Mouse (Mus musculus): ENCODE data around the gene Glg1. TPM values are rescaled to one million over a fixed set of nuclear protein-coding genes. Genes with fewer than 3 reads are reported as not detected.

The Glg1 gene
- polyA plus RNA-seq, 1 experiment from 2014 or later = 109 TPM

GRCm38 (mm10) chr8:111246287-111246830, 12.7 kb downstream of the Glg1 start:
- no peaks in the 10 kb centered on the region for H3K9me3 ChIP-seq (replicated peaks)
- no peak overlapping the region for H3K27ac ChIP-seq
- 83% methylated on average over 4 of the region's 4 CpGs for WGBS
- no peaks in the 10 kb centered on the region for H3K4me1 ChIP-seq
- no peak for ATAC-seq (ENCODE audit: low FRiP score)
- no peaks in the 10 kb centered on the region for H3K27me3 ChIP-seq
- H3K4me3 ChIP-seq = no peak overlapping the region
- no peak overlapping the region for H3K9ac ChIP-seq
- no peaks in the 10 kb centered on the region for H3K36me3 ChIP-seq
- no peak overlapping the region for H3K4me2 ChIP-seq (replicated peaks)

- no peaks in the 10 kb centered on the region for H3K9me3 ChIP-seq (replicated peaks)
- no peak overlapping the region for H3K4me2 ChIP-seq (replicated peaks)
- no peaks in the 10 kb centered on the region for H3K27me3 ChIP-seq
- no peaks in the 10 kb centered on the region for H3K4me1 ChIP-seq
- WGBS = 83% methylated on average over 3 of the region's 3 CpGs
- H3K36me3 ChIP-seq = no peaks in the 10 kb centered on the region
- no peak for ATAC-seq (ENCODE audit: low FRiP score)
- H3K27ac ChIP-seq = no peak overlapping the region
- no peak overlapping the region for H3K9ac ChIP-seq
- no peak overlapping the region for H3K4me3 ChIP-seq
These were observed 21.7 kb downstream of the Glg1 start for GRCm38 (mm10) chr8:111237301-111237700.

- H3K27ac ChIP-seq = no peak overlapping the region
- H3K9ac ChIP-seq = no peak overlapping the region
- no peaks in the 10 kb centered on the region for H3K27me3 ChIP-seq
- no peak for ATAC-seq (ENCODE audit: low FRiP score)
- 89% methylated on average over 2 of the region's 2 CpGs for WGBS
- H3K4me3 ChIP-seq = no peak overlapping the region
- no peaks in the 10 kb centered on the region for H3K4me1 ChIP-seq
- H3K9me3 ChIP-seq (replicated peaks) = no peaks in the 10 kb centered on the region
- no peak overlapping the region for H3K4me2 ChIP-seq (replicated peaks)
- H3K36me3 ChIP-seq = no peaks in the 10 kb centered on the region
These were observed 25.3 kb downstream of the Glg1 start for GRCm38 (mm10) chr8:111233730-111234129.

DNA sequence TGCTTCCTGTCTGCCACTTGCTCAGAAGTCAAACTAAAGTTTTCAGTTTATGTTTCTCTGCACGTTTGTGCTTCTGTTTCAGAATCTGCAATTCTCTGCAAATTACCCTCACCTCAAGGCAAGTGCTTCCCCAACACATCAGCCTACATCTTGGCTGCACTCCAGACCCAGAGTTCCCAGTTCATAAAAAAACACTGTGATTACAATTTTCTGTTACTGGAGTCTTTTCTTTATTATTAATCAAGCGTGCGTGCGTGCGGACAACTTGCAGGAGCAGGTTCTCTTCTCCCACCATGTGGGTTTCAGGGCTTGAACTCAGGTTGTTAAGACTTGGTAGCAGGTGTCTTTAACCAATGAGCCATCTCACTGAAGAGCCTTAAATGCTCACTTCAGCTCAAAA, 34.9 kb downstream of the Glg1 start:
- no peak for ATAC-seq (ENCODE audit: low FRiP score)
- no peak overlapping the region for H3K4me2 ChIP-seq (replicated peaks)
- no peaks in the 10 kb centered on the region for H3K9me3 ChIP-seq (replicated peaks)
- H3K9ac ChIP-seq = no peak overlapping the region
- no peaks in the 10 kb centered on the region for H3K36me3 ChIP-seq
- no peaks in the 10 kb centered on the region for H3K27me3 ChIP-seq
- 76% methylated on average over 5 of the region's 5 CpGs for WGBS
- no peak overlapping the region for H3K27ac ChIP-seq
- no peaks in the 10 kb centered on the region for H3K4me1 ChIP-seq
- H3K4me3 ChIP-seq = no peak overlapping the region

GRCm38 (mm10) chr8:111218107-111218506, 40.9 kb downstream of the Glg1 start:
- no peak overlapping the region for H3K4me2 ChIP-seq (replicated peaks)
- no peaks in the 10 kb centered on the region for H3K27me3 ChIP-seq
- no peaks in the 10 kb centered on the region for H3K36me3 ChIP-seq
- no peaks in the 10 kb centered on the region for H3K4me1 ChIP-seq
- WGBS = 68% methylated on average over 3 of the region's 3 CpGs
- H3K9me3 ChIP-seq (replicated peaks) = no peaks in the 10 kb centered on the region
- no peak overlapping the region for H3K9ac ChIP-seq
- no peak overlapping the region for H3K27ac ChIP-seq
- no peak for ATAC-seq (ENCODE audit: low FRiP score)
- H3K4me3 ChIP-seq = no peak overlapping the region

DNA sequence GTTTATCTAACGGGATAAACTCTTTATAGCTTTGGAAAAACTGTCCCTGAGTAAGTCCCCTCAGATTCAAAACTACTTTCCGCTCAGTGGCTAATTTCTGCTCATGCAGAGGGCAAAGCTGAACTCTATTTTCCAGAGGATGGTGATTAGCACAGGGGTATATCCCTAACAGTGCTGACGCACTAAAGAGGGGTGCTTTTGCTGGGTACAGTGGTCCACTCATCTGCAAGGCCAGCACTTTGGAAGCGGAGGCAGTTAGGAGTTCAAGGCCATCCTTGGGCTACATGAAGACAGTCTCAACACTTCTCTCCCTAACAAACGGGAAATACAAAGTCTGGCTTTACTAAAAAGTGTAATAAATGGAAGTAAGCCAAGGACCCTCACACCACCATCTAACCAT, 45.6 kb downstream of the Glg1 start:
- Histone ChIP-seq H3K27me3 (no peaks in the 10 kb centered on the region), H3K36me3 (no peaks in the 10 kb centered on the region), H3K27ac (no peak overlapping the region), H3K4me1 (no peaks in the 10 kb centered on the region), H3K4me3 (no peak overlapping the region), H3K4me2 (replicated peaks) (no peak overlapping the region), H3K9me3 (replicated peaks) (no peaks in the 10 kb centered on the region), H3K9ac (no peak overlapping the region)
- 92% methylated on average over 5 of the region's 5 CpGs for WGBS
- ATAC-seq (ENCODE audit: low FRiP score) = no peak

DNA sequence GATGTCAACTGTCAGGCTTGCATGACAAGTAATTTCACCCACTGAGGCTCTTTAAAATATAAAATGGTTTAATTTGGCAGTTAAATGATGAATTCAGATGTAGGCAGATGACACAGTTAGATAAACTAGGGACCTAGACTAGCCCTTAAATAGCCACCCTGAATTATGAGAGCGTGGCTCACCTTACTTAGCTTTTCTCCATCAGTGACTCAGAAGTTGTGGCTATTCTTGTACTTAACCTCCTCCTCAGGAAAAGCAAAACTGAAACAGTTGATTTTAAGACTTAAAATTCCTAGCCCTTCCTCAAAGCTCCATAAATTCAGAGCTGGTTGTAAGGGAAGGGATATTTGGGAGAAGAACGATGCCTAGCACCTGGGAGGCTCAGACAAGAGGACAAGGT, 47.8 kb downstream of the Glg1 start:
- no peaks in the 10 kb centered on the region for H3K4me1 ChIP-seq
- H3K27me3 ChIP-seq = no peaks in the 10 kb centered on the region
- H3K4me3 ChIP-seq = no peak overlapping the region
- ATAC-seq (ENCODE audit: low FRiP score) = no peak
- 93% methylated on average over 2 of the region's 2 CpGs for WGBS
- H3K4me2 ChIP-seq (replicated peaks) = no peak overlapping the region
- no peaks in the 10 kb centered on the region for H3K36me3 ChIP-seq
- H3K9ac ChIP-seq = no peak overlapping the region
- H3K9me3 ChIP-seq (replicated peaks) = no peaks in the 10 kb centered on the region
- H3K27ac ChIP-seq = no peak overlapping the region

DNA sequence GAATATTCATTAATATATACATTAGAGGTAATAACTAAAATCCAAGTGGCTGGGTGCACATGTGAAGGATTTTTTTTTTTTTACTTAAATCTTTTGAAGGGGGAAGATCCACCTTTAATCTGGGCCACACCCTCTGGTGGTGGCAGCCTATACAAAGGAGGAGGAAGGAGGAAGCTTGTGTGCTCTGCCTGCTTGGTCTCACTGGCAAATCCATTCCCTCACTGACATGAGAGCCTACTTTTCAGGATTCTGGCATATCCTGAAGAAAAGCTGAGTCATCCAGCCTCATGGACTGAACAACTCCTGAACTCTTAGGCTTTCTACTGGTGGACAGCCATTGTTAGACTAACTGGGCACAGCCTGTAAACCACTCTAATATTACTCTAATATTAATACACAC, 49.1 kb downstream of the Glg1 start:
- Histone ChIP-seq H3K4me2 (replicated peaks) (no peak overlapping the region), H3K27ac (no peak overlapping the region), H3K4me1 (no peaks in the 10 kb centered on the region), H3K9ac (no peak overlapping the region), H3K9me3 (replicated peaks) (no peaks in the 10 kb centered on the region), H3K36me3 (no peaks in the 10 kb centered on the region), H3K27me3 (no peaks in the 10 kb centered on the region), H3K4me3 (no peak overlapping the region)
- ATAC-seq (ENCODE audit: low FRiP score) = no peak

DNA sequence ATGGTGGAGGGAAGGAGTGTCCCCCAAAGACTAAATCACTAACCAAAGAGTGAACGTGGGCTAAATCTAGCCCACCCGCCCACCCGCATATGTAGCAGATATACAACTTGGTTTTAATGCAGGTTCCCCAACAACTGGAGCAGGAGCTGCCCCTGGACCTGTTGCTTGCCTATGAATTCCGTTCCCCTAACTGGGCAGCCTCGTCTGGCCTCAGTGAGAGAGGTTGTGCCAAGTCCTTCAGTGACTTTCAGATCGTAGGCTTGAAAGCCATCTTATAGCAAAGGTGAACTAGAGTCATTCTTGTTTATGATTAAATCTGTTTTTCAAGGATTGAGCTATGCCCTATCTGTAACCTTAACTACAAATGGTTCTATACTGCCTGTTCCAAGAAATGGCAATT, 52.7 kb downstream of the Glg1 start:
- Histone ChIP-seq H3K27ac (no peak overlapping the region), H3K9ac (no peak overlapping the region), H3K36me3 (no peaks in the 10 kb centered on the region), H3K4me3 (no peak overlapping the region), H3K4me1 (no peaks in the 10 kb centered on the region), H3K4me2 (replicated peaks) (no peak overlapping the region), H3K27me3 (no peaks in the 10 kb centered on the region), H3K9me3 (replicated peaks) (no peaks in the 10 kb centered on the region)
- WGBS = 85% methylated on average over 6 of the region's 6 CpGs
- no peak for ATAC-seq (ENCODE audit: low FRiP score)

DNA sequence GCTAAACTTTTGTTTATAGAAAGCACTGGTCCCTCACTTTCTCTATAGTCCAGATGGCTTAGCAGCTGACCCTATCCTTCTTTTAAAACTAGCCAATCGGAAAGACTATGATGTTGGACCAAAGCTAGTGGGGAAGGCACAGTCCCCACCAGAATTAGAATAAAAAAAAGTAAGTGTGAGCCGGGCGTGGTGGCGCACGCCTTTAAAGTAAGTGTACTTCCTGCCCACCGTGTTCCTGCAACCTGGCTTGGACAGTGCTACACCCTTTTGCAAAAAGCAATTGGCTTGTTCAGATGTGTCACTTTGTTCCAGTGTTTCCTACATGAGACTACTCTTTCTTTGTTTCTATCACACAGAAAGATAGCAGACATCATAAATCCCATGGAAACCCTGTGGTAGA, 54.0 kb downstream of the Glg1 start:
- no peak overlapping the region for H3K9ac ChIP-seq
- H3K27me3 ChIP-seq = no peaks in the 10 kb centered on the region
- no peaks in the 10 kb centered on the region for H3K9me3 ChIP-seq (replicated peaks)
- H3K4me3 ChIP-seq = no peak overlapping the region
- no peaks in the 10 kb centered on the region for H3K36me3 ChIP-seq
- H3K4me2 ChIP-seq (replicated peaks) = no peak overlapping the region
- ATAC-seq (ENCODE audit: low FRiP score) = no peak
- no peak overlapping the region for H3K27ac ChIP-seq
- WGBS = 95% methylated on average over 6 of the region's 6 CpGs
- H3K4me1 ChIP-seq = no peaks in the 10 kb centered on the region

DNA sequence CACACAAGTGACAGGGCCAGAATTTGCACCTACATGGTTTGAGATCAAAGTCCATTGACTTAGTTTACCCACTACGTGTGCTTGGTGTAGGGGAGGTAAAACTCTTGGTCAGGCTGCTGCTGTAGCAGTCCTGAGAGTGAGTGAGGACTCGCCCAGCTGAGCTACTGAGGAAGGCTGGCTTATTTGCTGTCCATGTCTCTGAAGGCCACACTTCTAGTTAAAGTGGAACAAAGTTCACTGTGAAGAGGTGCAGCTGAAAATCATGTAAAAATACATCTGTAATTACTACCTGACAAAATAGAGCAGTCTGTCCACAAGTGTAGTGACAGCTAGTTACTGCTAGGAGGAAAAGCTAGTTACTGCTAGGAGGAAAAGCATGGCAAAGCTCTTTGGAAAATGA, 55.7 kb downstream of the Glg1 start:
- H3K36me3 ChIP-seq = no peaks in the 10 kb centered on the region
- no peak overlapping the region for H3K27ac ChIP-seq
- no peaks in the 10 kb centered on the region for H3K27me3 ChIP-seq
- H3K4me2 ChIP-seq (replicated peaks) = no peak overlapping the region
- ATAC-seq (ENCODE audit: low FRiP score) = no peak
- no peak overlapping the region for H3K9ac ChIP-seq
- H3K4me1 ChIP-seq = no peaks in the 10 kb centered on the region
- H3K4me3 ChIP-seq = no peak overlapping the region
- 88% methylated on average over 2 of the region's 2 CpGs for WGBS
- no peaks in the 10 kb centered on the region for H3K9me3 ChIP-seq (replicated peaks)

GRCm38 (mm10) chr8:111197966-111198365, 61.0 kb downstream of the Glg1 start:
- Histone ChIP-seq H3K36me3 (peaks cover 37% of the 10 kb centered on the region), H3K27ac (no peak overlapping the region), H3K4me2 (replicated peaks) (no peak overlapping the region), H3K9ac (no peak overlapping the region), H3K4me3 (no peak overlapping the region), H3K9me3 (replicated peaks) (no peaks in the 10 kb centered on the region), H3K27me3 (no peaks in the 10 kb centered on the region), H3K4me1 (no peaks in the 10 kb centered on the region)
- no peak for ATAC-seq (ENCODE audit: low FRiP score)
- WGBS = 98% methylated on average over 3 of the region's 3 CpGs

DNA sequence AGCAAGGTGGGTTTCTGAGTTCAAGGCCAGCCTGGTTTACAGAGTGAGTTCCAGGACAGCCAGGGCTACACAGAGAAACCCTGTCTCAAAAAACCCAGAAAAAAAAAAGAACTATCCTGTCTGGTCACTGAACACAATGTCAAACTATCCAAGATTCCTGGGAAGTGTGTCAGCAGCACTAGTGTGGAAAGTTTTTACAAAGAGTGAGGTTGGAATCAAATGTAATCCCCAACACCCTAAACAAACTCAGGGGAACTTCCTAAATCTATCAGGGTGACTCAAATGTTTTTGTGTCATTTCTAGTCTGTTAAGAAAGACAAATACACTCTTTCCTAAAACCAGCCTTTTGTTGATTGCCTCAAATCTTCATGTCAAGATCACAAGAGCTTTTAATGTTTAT, 62.8 kb downstream of the Glg1 start:
- no peak overlapping the region for H3K9ac ChIP-seq
- peaks cover 49% of the 10 kb centered on the region for H3K36me3 ChIP-seq
- H3K4me3 ChIP-seq = no peak overlapping the region
- H3K4me1 ChIP-seq = no peaks in the 10 kb centered on the region
- H3K27ac ChIP-seq = no peak overlapping the region
- no peaks in the 10 kb centered on the region for H3K27me3 ChIP-seq
- no peak overlapping the region for H3K4me2 ChIP-seq (replicated peaks)
- no peak for ATAC-seq (ENCODE audit: low FRiP score)
- H3K9me3 ChIP-seq (replicated peaks) = no peaks in the 10 kb centered on the region
